Mouse (Mus musculus): ENCODE results near the gene Olfr495.

Olfr495 gene

GRCm38 (mm10) chr7:108392867-108393266, at the start of gene Olfr495:
Gene Olfr495, plus strand, starts transcription at chr7:108393167.
- no peak for DNase-seq

GRCm38 (mm10) chr7:108346879-108347278, 46.1 kb upstream of the Olfr495 start, which contains the start of gene Olfr493:
Gene Olfr493, minus strand, starts transcription at chr7:108346979.
- no peak for DNase-seq

GRCm38 (mm10) chr7:108365035-108365434, 27.9 kb upstream of the Olfr495 start, which contains the start of gene Olfr494:
Gene Olfr494, plus strand, starts transcription at chr7:108365335.
- no peak for DNase-seq

GRCm38 (mm10) chr7:108420121-108420520, 27.2 kb downstream of the Olfr495 start, which contains the start of gene Olfr497:
Gene Olfr497, plus strand, starts transcription at chr7:108420421.
- DNase-seq = no peak
